Mouse (Mus musculus) spleen, adult 2 months (tissue): Measurements from ENCODE around the gene Zscan25.

Source experiments
- CTCF ChIP-seq: fragments of 200-500 bp; IDR thresholded peaks from 2 replicates; pipeline ENCODE4 v1.5.1; 2011; ENCODE audit warnings: mild to moderate bottlenecking, inconsistent platforms; ENCODE audit not compliant: insufficient read depth, insufficient read length, insufficient replicate concordance; ENCODE audit errors: extremely low read depth
- POLR2A ChIP-seq: fragments of 200-500 bp; IDR thresholded peaks from 2 replicates; pipeline ENCODE4 v1.6.1; 2011; ENCODE audit warnings: low read depth, low read length, inconsistent platforms

DNA sequence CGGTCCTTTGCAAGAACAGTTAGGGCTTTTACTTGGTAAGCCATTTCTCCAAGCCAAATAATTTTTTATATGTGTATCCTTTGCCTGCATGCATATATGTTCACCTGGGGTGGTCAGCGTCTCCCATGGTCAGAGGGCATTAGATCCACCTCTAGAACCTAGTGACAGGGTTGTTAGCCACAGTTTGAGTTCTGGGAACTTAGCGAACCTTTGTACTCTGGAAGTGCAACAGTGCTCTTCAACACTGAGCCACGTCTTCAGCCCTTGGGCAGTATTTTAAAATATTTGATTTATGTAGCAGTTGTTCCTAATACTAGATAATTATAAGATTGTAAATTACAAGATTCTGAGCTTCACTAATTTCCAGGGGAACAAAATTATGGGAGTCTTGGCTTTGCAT lies 49.7 kb upstream of the Zscan25 start:
- TF ChIP-seq CTCF (no peak), POLR2A (no peak)
